Mouse (Mus musculus) lung, postnatal 0 days (tissue): ENCODE results near the gene Phex.

Experiments used
- CTCF ChIP-seq: IDR thresholded peaks from 2 replicates; pipeline ENCODE4 v1.5.1; 2016; ENCODE audit warnings: antibody characterized with exemption, mild to moderate bottlenecking
- EP300 ChIP-seq: IDR thresholded peaks from 2 replicates; pipeline ENCODE4 v1.6.1; 2016; ENCODE audit warnings: antibody characterized with exemption, mild to moderate bottlenecking, control low read depth

DNA sequence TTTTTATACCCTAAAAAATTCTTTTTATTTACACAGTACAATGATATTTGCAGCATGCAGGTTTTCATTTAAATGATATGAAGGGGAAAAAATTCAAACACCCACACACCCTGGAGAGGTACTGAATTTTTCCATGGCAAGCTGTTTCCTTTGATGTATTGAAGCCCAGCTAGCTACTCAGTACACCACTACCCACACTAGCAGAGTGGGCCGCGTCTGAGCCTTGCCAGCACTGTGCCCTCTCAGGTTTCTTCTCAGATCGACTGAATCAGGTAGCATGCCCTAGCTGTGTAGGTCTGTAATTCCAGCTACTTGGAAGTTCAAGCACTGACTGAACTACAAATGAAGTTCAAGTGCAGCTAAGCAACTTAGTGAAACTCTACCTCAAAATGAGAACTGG, 26.7 kb downstream of the Phex start:
- TF ChIP-seq CTCF: no peak
- no peak for TF ChIP-seq EP300
